Mouse (Mus musculus): ENCODE measurements around the gene Unc13a.

DNA sequence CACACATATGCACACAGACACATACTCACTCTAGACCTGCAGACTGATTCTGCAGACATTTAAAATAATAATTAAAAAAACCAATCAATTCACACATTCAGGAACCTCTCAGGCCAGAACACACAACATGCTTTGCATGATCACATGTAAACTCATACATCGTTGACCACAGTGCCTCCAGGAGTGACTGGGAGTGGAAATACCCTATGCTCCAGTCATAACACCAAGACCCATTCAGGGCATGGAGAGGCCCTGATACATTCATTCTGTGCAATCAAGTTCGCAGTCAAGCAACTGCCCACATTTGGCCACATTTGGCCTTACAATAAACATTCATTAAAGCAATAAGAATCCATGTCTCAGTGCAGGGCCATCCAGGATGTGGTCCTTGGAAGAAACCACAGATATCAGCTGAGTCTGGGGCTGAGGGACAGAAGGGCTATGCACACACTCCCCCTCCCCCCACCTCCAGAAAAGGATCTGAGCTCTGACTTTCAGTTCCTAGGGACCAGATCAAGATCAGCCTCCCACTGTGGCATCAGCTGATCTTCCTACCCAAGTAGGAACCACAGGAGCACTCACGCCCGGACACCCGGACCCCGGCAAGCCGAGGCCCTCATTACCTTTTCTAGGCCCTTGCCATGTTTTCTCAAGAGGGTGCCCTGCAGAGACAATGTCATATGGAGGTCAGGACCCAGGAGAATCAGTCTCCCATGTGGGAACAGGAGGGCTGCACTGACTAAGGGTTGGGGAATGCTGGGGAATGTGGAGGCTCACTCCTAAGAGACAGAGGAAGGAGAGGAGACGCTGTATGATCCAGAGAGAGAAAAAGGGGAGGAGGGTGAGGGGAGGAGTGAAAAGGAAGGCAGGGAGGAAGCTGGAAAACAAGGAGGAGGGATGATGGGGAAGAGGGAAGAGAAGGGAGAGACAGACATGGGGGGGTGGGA, 34.1 kb downstream of the Unc13a start:
- TF ChIP-seq CTCF (IDR thresholded peaks at IDR 0.05; ENCODE audit: extremely low read depth, insufficient read length, insufficient replicate concordance, low read depth, low read length) (no peak), POLR2A (IDR thresholded peaks at IDR 0.05; ENCODE audit: low read depth, low read length) (no peak)
